In the genomic region with DNA sequence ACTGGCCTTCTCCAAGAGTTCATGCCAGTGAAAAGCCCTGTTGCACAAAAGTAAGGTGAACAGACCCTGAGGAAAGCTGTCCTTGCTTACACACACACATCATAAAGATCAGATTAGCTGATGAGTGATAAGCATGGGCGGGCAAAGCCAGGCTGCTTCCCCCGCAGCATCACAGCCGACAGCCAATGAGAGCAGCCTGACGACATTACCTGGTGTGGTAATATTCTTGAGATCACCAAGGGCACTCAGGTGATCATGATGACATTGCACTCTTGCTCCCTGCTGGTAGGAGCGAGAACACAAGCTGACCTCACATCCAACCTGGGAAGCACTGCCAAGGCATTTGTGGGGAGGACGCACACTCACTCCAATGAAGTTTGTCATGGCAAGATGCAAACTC, we compare ENCODE assay signal across 23 mouse cellular contexts.
DNase-seq lines count a peak whose midpoint lies in the region; ATAC-seq lines count a peak whose summit lies in the region.
"Had no signal": no experiment of that assay in that cellular context is flagged by ENCODE, and none has a peak within 500 bp of the region (broad histone marks: within the 10 kb centered on the region; RNA-seq: fewer than 3 reads in every experiment).

No protein-coding gene starts in this region.

- 84% methylated on average over 6 of the region's 6 CpGs for WGBS in kidney, embryonic 14.5 days
- 89% methylated on average over 6 of the region's 6 CpGs for WGBS in midbrain, embryonic 11.5 days
- 93% methylated on average over 6 of the region's 6 CpGs for WGBS in midbrain, embryonic 16.5 days

- no peak for ATAC-seq in kidney, embryonic 14.5 days (ENCODE audit: low FRiP score, low TSS enrichment)
- ATAC-seq in midbrain, embryonic 11.5 days (ENCODE audit: low FRiP score): no peak
- ATAC-seq in midbrain, embryonic 16.5 days: no peak
- ATAC-seq: forebrain, embryonic 13.5 days; forebrain, embryonic 15.5 days; forebrain, postnatal 0 days had no signal

- H3K4me3 ChIP-seq in kidney, embryonic 14.5 days (ENCODE audit: low read length): no peak overlapping the region
- no peak overlapping the region for H3K4me3 ChIP-seq in midbrain, embryonic 11.5 days (ENCODE audit: low read depth, low read length)
- H3K4me3 ChIP-seq in midbrain, embryonic 16.5 days (ENCODE audit: low read depth, low read length): no peak overlapping the region
- H3K4me3 ChIP-seq: embryonic facial prominence, embryonic 13.5 days; embryonic facial prominence, embryonic 15.5 days; erythroblast, embryonic 14.5 days; forebrain, embryonic 13.5 days; forebrain, embryonic 15.5 days had no signal

- no peak overlapping the region for H3K9ac ChIP-seq in kidney, embryonic 14.5 days (ENCODE audit: low read depth, low read length)
- no peak overlapping the region for H3K9ac ChIP-seq in midbrain, embryonic 11.5 days (ENCODE audit: low read length)
- no peak overlapping the region for H3K9ac ChIP-seq in midbrain, embryonic 16.5 days (ENCODE audit: low read depth, low read length)
- H3K9ac ChIP-seq: embryonic facial prominence, embryonic 13.5 days; embryonic facial prominence, embryonic 15.5 days; forebrain, embryonic 13.5 days; forebrain, embryonic 15.5 days; forebrain, postnatal 0 days had no signal

- peak; percentile 14 for DNase-seq in kidney, adult 11 months
- no peak for DNase-seq in kidney, postnatal 10 days
- DNase-seq in kidney, adult 9 months: peak; percentile 6
- DNase-seq in midbrain, embryonic 11.5 days (ENCODE audit: low spot score, missing footprints): peak; percentile 19
- DNase-seq in gonadal fat pad, adult 2 months (ENCODE audit: low read depth): peak; percentile 54
- DNase-seq in adrenal gland, postnatal 4 days (ENCODE audit: low spot score in 2 of 2): no peak
- DNase-seq: adrenal gland, adult 2 months; adrenal gland, postnatal 10 days; adrenal gland, postnatal 25 days; cerebellum, adult 11-12 months; cerebellum, adult 8-10 months; cerebellum, adult 9-11 months; cerebellum, postnatal 14 days; cerebellum, postnatal 36 days; embryo, embryonic 11 days; forebrain, postnatal 0 days had no signal

- H3K4me2 ChIP-seq in kidney, embryonic 14.5 days (replicated peaks; ENCODE audit: low read depth, low read length): no peak overlapping the region
- H3K4me2 ChIP-seq in midbrain, embryonic 11.5 days: no peak overlapping the region
- H3K4me2 ChIP-seq in midbrain, embryonic 16.5 days (ENCODE audit: low read length): no peak overlapping the region
- H3K4me2 ChIP-seq: embryonic facial prominence, embryonic 13.5 days; embryonic facial prominence, embryonic 15.5 days; forebrain, embryonic 13.5 days; forebrain, embryonic 15.5 days had no signal

- no peaks in the 10 kb centered on the region for H3K27me3 ChIP-seq in kidney, embryonic 14.5 days (ENCODE audit: control insufficient read depth, insufficient read depth, low read length)
- no peaks in the 10 kb centered on the region for H3K27me3 ChIP-seq in midbrain, embryonic 11.5 days (ENCODE audit: control insufficient read depth, insufficient read depth, low read length)
- no peaks in the 10 kb centered on the region for H3K27me3 ChIP-seq in midbrain, embryonic 16.5 days (ENCODE audit: control insufficient read depth, insufficient read depth, low read depth, low read length)
- H3K27me3 ChIP-seq: embryonic facial prominence, embryonic 13.5 days; embryonic facial prominence, embryonic 15.5 days; forebrain, embryonic 13.5 days; forebrain, embryonic 15.5 days had no signal

- H3K9me3 ChIP-seq in kidney, embryonic 14.5 days (ENCODE audit: control insufficient read depth, low read length): no peaks in the 10 kb centered on the region; the same call in 1 of the 2 replicates
- H3K9me3 ChIP-seq in midbrain, embryonic 11.5 days (ENCODE audit: control insufficient read depth, low read length): no peaks in the 10 kb centered on the region
- no peaks in the 10 kb centered on the region; the same call in 1 of the 2 replicates for H3K9me3 ChIP-seq in midbrain, embryonic 16.5 days (replicated peaks; ENCODE audit: control insufficient read depth, low read length, poor library complexity, severe bottlenecking)
- H3K9me3 ChIP-seq: embryonic facial prominence, embryonic 13.5 days; embryonic facial prominence, embryonic 15.5 days; forebrain, embryonic 13.5 days; forebrain, embryonic 15.5 days had no signal

- H3K36me3 ChIP-seq in kidney, embryonic 14.5 days (ENCODE audit: control insufficient read depth, insufficient read depth, low read length): no peaks in the 10 kb centered on the region
- no peaks in the 10 kb centered on the region for H3K36me3 ChIP-seq in midbrain, embryonic 11.5 days (ENCODE audit: control insufficient read depth, insufficient read depth, low read length)
- no peaks in the 10 kb centered on the region for H3K36me3 ChIP-seq in midbrain, embryonic 16.5 days (ENCODE audit: control insufficient read depth, insufficient read depth, low read length)
- H3K36me3 ChIP-seq: embryonic facial prominence, embryonic 15.5 days; forebrain, embryonic 15.5 days had no signal

- H3K4me1 ChIP-seq in kidney, embryonic 14.5 days (ENCODE audit: control insufficient read depth, insufficient read depth, low read length): no peaks in the 10 kb centered on the region
- H3K4me1 ChIP-seq in midbrain, embryonic 11.5 days (ENCODE audit: control insufficient read depth, insufficient read depth, low read length): no peaks in the 10 kb centered on the region
- H3K4me1 ChIP-seq in midbrain, embryonic 16.5 days (ENCODE audit: control insufficient read depth, insufficient read depth, low read length): peaks cover 3% of the 10 kb centered on the region; the same call in 1 of the 2 replicates
- H3K4me1 ChIP-seq: embryonic facial prominence, embryonic 13.5 days; forebrain, embryonic 13.5 days; forebrain, embryonic 15.5 days had no signal

- no peak overlapping the region for H3K27ac ChIP-seq in kidney, embryonic 14.5 days (ENCODE audit: low read depth, low read length)
- no peak overlapping the region for H3K27ac ChIP-seq in midbrain, embryonic 11.5 days (ENCODE audit: low read depth, low read length)
- no peak overlapping the region for H3K27ac ChIP-seq in midbrain, embryonic 16.5 days (ENCODE audit: low read length)
- H3K27ac ChIP-seq: embryonic facial prominence, embryonic 13.5 days; embryonic facial prominence, embryonic 15.5 days; forebrain, embryonic 13.5 days; forebrain, embryonic 15.5 days had no signal

Comparison
In these comparisons a context has a peak if more than half of its experiments do, and no peak if none do; other contexts are left out.
1. DNase-seq: peak in kidney, adult 11 months (single experiment), kidney, adult 9 months (single experiment), midbrain, embryonic 11.5 days (single experiment) and gonadal fat pad, adult 2 months (single experiment); none in kidney, postnatal 10 days (single experiment) and adrenal gland, postnatal 4 days (0 of 2).